Mouse (Mus musculus) bone marrow, adult 2 months (tissue): Measurements from ENCODE around the gene Gm17606.

ENCODE experiments used
- CTCF ChIP-seq: fragments of 200-500 bp; IDR thresholded peaks from 2 replicates; pipeline ENCODE4 v1.5.1; 2011; ENCODE audit warnings: low read length, control low read depth; ENCODE audit not compliant: control insufficient read depth, insufficient read depth
- POLR2A ChIP-seq: fragments of 200-500 bp; IDR thresholded peaks from 2 replicates; pipeline ENCODE4 v1.6.1; 2011; ENCODE audit warnings: low read depth, mild to moderate bottlenecking, control low read depth, low read length, borderline replicate concordance; ENCODE audit not compliant: control insufficient read depth

GRCm38 (mm10) chr14:54664477-54665222 is 23.9 kb downstream of the Gm17606 start:
- TF ChIP-seq CTCF (no peak), POLR2A (no peak)
